Mouse (Mus musculus) layer of hippocampus, adult 6 months (tissue): ENCODE data around the gene Hist1h2bn. TPM values are rescaled to one million over a fixed set of nuclear protein-coding genes. Genes with fewer than 3 reads are reported as not detected.

Experiments
- long read RNA-seq, 2 experiments: library from polyadenylated mRNA; unstranded; transcript quantifications; one replicate each; pipeline ENCODE4 v2.0.0; 2019 to 2020
- microRNA-seq: library from miRNA; unstranded; fragments of <30 nt; microRNA quantifications from one replicate; pipeline ENCODE4 v1.2.0, GENCODE M21; 2020
- polyA plus RNA-seq: library from polyadenylated mRNA; unstranded; fragments of <200 nt; fragmentation: Nextera tagmentation; gene quantifications from 2 replicates; pipeline ENCODE4 v1.2.3, GENCODE M21; 2021

Hist1h2bn gene
- 1.3 and 2.1 TPM in 2 replicates for polyA plus RNA-seq
- long read RNA-seq, experiment 1: 0 reads
- long read RNA-seq, experiment 2: 0 reads

GRCm38 (mm10) chr13:21753524-21754285, at the start of gene Hist1h2bn, which contains the start of gene Hist1h2ak:
Gene Hist1h2bn (plus strand): TSS chr13:21754123.
Gene Hist1h2ak (minus strand): TSS chr13:21753827.

DNA sequence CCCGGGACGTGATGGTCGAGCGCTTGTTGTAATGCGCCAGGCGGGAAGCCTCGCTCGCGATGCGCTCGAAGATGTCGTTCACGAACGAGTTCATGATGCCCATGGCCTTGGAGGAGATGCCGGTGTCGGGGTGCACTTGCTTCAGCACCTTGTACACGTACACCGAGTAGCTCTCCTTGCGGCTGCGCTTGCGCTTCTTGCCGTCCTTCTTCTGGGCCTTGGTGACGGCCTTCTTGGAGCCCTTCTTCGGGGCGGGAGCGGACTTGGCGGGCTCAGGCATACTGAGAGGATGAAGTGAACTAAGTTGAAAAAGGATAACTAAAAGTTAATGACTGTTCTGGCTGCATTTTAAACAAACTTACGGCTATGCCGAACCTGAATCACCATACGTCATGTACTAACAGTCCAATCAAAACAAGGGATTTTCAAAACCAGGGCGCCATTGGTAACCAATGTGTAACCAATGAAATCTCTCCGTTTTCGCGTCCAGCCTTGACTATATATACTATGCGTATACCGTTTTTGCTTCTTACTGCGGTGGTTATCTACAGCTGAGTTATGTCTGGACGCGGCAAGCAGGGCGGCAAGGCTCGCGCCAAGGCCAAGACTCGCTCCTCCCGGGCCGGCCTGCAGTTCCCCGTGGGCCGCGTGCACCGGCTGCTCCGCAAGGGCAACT, 37.9 kb upstream of the Hist1h2bn start, which contains the start of the genes Hist1h2bl and Hist1h2ai:
TSS of gene Hist1h2bl (minus strand) at position 280 of the 676 bp plus-strand sequence.
TSS of gene Hist1h2ai (plus strand) at position 559 of the 676 bp plus-strand sequence.

GRCm38 (mm10) chr13:21717397-21718357, 36.2 kb upstream of the Hist1h2bn start, which contains the start of gene Hist1h3h:
Gene Hist1h3h (plus strand): TSS chr13:21717659.

GRCm38 (mm10) chr13:21721757-21722372, 32.1 kb upstream of the Hist1h2bn start, which contains the start of gene Hist1h2bm:
Gene Hist1h2bm (plus strand): TSS chr13:21722044.

GRCm38 (mm10) chr13:21734906-21735767, 18.8 kb upstream of the Hist1h2bn start, which contains the start of gene Hist1h4j:
Gene Hist1h4j (plus strand): TSS chr13:21735064.

GRCm38 (mm10) chr13:21750159-21751017, 3.5 kb upstream of the Hist1h2bn start, which contains the start of gene Hist1h4k:
Gene Hist1h4k (minus strand): TSS chr13:21750505.

DNA sequence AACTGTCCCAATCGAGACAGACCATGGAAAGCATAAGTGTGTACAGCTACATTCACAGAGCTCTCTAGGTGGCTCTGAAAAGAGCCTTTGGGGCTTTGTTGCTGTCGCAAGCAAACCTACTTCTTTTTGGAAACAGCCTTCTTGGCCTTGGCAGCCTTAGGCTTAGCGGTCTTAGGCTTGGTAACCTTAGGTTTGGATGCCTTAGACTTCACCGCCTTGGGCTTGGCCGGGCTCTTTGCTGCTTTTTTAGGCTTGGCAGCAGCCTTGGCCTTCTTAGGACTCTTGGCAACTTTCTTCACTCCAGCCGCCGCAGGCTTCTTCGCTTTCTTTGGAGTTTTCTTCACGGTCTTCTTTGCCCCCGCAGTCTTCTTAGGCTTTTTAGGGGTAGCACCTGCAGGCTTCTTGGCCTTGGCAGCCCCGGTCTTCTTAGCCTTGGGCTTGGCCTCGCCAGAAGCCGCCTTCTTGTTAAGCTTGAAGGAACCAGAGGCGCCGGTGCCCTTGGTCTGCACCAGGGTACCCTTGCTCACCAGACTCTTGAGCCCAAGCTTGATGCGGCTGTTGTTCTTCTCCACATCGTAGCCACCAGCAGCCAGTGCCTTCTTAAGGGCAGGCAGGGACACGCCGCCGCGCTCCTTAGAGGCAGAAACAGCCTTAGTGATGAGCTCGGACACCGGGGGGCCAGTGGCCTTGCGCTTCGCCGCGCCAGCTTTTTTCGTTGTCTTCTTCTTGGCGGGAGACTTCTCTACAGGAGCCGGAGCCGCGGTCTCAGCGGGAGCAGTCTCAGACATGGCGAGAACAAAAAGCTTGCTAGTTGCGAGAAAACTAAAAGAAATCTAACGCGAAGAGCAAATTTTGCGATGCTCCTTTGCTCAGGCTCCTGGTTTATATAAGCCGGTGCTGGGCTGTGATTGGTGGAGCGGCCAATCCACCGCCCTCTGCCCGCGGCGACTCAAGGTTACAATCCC, 26.1 kb downstream of the Hist1h2bn start, which contains the start of gene Hist1h1b:
TSS of gene Hist1h1b (minus strand) at position 859 of the 965 bp plus-strand sequence.

DNA sequence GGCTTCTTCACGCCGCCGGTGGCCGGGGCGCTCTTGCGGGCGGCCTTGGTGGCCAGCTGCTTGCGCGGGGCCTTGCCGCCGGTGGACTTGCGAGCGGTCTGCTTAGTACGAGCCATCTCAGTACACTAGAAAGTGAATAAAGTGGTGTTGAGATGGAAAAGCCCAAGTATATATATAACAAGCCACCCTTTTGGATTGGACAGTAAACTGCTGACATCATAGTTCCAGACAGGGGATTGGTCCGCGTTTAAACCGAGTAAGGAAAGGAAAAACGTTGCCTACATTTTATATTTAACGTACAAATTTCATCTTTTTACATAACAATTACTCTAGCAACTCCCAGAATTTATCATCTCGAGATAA, 29.3 kb downstream of the Hist1h2bn start, which contains the start of gene Hist1h3i:
TSS of gene Hist1h3i (minus strand) at position 116 of the 363 bp plus-strand sequence.

GRCm38 (mm10) chr13:21786899-21787629, 33.1 kb downstream of the Hist1h2bn start, which contains the start of the genes Hist1h2an and Hist1h2bp:
Gene Hist1h2an (minus strand): TSS chr13:21787218.
Gene Hist1h2bp (plus strand): TSS chr13:21787461.

Small RNAs within 50 kb of the gene (microRNA-seq; reads per million reads assigned to microRNA genes)
- gene Gm44346 (not detected), gene Gm44357 (not detected), gene Gm44367 (not detected), gene Gm44454 (not detected)

Other genes starting within 250 kb of the Hist1h2bn start
- gene Zkscan8, start 223.0 kb upstream of the Hist1h2bn start, polyA plus RNA-seq: 1.6 and 2.7 TPM in 2 replicates
- gene Olfr1366, start 211.3 kb upstream of the Hist1h2bn start, polyA plus RNA-seq: 0.10 TPM in 1 of 2 replicates, not detected in the other
- gene Olfr1535, start 194.2 kb upstream of the Hist1h2bn start, polyA plus RNA-seq: 0.06 TPM in 1 of 2 replicates, not detected in the other
- gene Olfr1364, start 172.4 kb upstream of the Hist1h2bn start, polyA plus RNA-seq: not detected in 2 replicates
- not detected in 2 replicates for gene Olfr1362, start 140.1 kb upstream of the Hist1h2bn start, polyA plus RNA-seq
- not detected in 2 replicates for gene Olfr11, start 111.6 kb upstream of the Hist1h2bn start, polyA plus RNA-seq
- not detected in 2 replicates for gene Olfr1361, start 90.7 kb upstream of the Hist1h2bn start, polyA plus RNA-seq
- not detected in 2 replicates for gene Olfr1360, start 76.7 kb upstream of the Hist1h2bn start, polyA plus RNA-seq
- not detected in 2 replicates for gene Olfr1359, start 56.0 kb upstream of the Hist1h2bn start, polyA plus RNA-seq
- gene Hist1h2bl, start 38.0 kb upstream of the Hist1h2bn start, polyA plus RNA-seq: 0.80 and 1.4 TPM in 2 replicates
- 1.4 TPM in 1 of 2 replicates, not detected in the other for gene Hist1h2ai, start 37.7 kb upstream of the Hist1h2bn start, polyA plus RNA-seq
- not detected in 2 replicates for gene Hist1h3h, start 36.5 kb upstream of the Hist1h2bn start, polyA plus RNA-seq
- gene Hist1h2bm, start 32.1 kb upstream of the Hist1h2bn start, polyA plus RNA-seq: 0.44 TPM in 1 of 2 replicates, not detected in the other
- 1.3 and 2.3 TPM in 2 replicates for gene Hist1h4j, start 19.1 kb upstream of the Hist1h2bn start, polyA plus RNA-seq
- gene Hist1h4k, start 3.6 kb upstream of the Hist1h2bn start, polyA plus RNA-seq: 3.9 and 4.5 TPM in 2 replicates
- 1.2 TPM in 1 of 2 replicates, not detected in the other for gene Hist1h2ak, start 296 bp upstream of the Hist1h2bn start, polyA plus RNA-seq
- gene Hist1h1b, start 26.5 kb downstream of the Hist1h2bn start, polyA plus RNA-seq: 0.41 and 1.0 TPM in 2 replicates
- gene Hist1h3i, start 29.2 kb downstream of the Hist1h2bn start, polyA plus RNA-seq: 1.8 and 4.4 TPM in 2 replicates
- not detected in 2 replicates for gene Hist1h2an, start 33.1 kb downstream of the Hist1h2bn start, polyA plus RNA-seq
- not detected in 2 replicates for gene Hist1h2bp, start 33.3 kb downstream of the Hist1h2bn start, polyA plus RNA-seq
- 1.3 and 1.5 TPM in 2 replicates for gene Hist1h2bq, start 56.1 kb downstream of the Hist1h2bn start, polyA plus RNA-seq
- not detected in 2 replicates for gene Hist1h2ao, start 56.3 kb downstream of the Hist1h2bn start, polyA plus RNA-seq
- gene Hist1h4m, start 57.6 kb downstream of the Hist1h2bn start, polyA plus RNA-seq: 3.4 and 7.0 TPM in 2 replicates
- 2.8 and 2.9 TPM in 2 replicates for gene Hist1h4n, start 78.1 kb downstream of the Hist1h2bn start, polyA plus RNA-seq
- 64.1 and 77.9 TPM in 2 replicates for gene Hist1h2ap, start 79.4 kb downstream of the Hist1h2bn start, polyA plus RNA-seq
- gene Hist1h2br, start 79.6 kb downstream of the Hist1h2bn start, polyA plus RNA-seq: 1.2 TPM in 1 of 2 replicates, not detected in the other
- gene Zfp184, start 191.0 kb downstream of the Hist1h2bn start, polyA plus RNA-seq: 0.98 and 1.5 TPM in 2 replicates
- 0.09 TPM in 1 of 2 replicates, not detected in the other for gene Pom121l2, start 227.1 kb downstream of the Hist1h2bn start, polyA plus RNA-seq